Mouse (Mus musculus) spleen, embryonic (tissue): ENCODE data around the gene Ppfibp2.

Experiments
- CTCF ChIA-PET: fragments of 350-600 bp; sonication (Branson Sonifier 250); formaldehyde crosslinking; loops from one replicate; lab custom pipeline; 2022; lab: Charles Lee

The Ppfibp2 gene

DNA sequence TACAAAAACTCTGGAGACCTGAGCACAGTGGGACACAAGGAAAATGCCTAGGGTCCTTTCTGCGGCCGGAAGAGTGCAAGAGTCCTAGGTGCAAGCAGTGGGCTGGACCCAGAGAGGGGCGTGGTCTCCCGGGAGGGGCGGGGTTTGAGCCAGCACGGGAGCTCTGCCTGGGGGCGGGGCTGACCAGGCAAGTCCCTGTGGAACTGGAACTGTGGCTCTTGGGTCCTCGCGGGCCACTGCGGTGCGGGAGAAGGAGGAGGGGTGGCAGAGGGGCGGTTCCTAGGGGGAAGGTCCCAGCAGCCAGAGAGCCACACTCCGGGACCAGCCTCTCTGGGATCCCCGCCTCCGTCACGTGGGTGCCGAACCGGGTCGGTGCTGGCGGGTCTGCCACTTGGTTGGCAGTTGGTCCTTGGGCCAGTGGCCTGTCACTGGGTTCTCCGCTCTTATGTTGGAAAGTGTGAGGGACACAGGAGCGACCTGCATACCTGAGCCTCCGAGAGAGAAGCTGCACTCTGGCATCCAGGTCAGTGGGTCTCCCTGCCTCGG, at the start of gene Ppfibp2:
TSS of gene Ppfibp2 (plus strand) at position 351 of the 546 bp plus-strand sequence.
- CTCF ChIA-PET, result interaction anchor here (0.7 kb wide), 1 partner anchor 128 kb away, joined by 3 read pairs; no protein-coding TSS in a partner anchor

DNA sequence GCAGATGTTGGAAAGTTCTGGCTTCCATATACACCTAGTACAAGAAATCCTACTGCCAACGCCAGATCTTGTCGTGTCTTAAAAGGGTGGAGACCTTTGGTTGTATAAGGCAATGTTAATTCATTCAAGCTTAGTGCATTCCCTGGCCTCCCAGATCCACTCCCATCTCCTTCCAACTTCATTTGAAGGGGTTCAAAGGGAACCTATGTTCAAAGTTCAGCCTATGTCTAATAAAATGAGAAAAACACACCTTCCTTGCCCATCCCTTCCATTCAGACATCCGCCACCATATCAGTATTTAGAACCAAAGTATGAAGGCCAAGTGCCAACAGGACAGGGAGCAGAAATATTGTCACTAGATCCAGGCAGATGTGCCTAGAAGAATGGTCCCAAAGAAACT, 47.1 kb upstream of the Ppfibp2 start:
- CTCF ChIA-PET, result no interaction called here

DNA sequence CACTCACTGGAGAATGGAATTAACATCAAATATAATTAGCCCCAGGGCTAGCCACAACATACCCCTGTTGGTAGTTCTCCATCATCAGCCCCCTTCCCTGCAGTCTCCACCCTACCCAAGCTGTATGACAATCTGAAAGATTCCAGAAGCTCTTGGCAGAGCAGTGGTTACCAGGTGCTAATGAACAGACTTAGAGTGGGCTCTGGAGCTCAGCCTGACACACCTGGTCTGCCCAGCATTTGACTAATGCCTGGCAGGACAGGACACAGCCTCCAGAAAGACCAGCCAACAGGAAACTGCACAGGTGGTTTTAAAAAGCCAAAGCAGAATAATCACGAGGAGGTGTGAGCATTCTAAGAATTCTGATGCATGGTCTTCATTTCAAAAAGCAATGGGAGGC, 41.5 kb upstream of the Ppfibp2 start:
- CTCF ChIA-PET, result no interaction called here

DNA sequence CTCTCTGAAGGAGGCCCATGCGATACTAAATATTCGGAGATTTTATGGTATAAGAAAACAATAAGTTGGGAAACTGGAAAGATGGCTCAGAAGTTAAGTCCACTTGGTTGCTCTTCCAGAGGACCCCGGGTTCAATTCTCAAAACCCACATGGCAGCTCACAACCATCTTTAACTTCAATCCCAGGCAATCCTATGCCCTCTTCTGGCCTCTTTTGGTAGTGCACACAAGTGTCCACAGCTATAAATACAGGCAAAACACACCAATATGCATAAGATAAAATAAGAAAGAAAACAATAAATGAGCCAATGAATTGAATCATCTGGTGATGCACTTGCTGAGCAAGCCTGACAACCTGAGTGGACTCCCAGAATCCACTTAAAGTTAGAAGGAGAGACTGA, 39.1 kb upstream of the Ppfibp2 start:
- CTCF ChIA-PET, result no interaction called here

DNA sequence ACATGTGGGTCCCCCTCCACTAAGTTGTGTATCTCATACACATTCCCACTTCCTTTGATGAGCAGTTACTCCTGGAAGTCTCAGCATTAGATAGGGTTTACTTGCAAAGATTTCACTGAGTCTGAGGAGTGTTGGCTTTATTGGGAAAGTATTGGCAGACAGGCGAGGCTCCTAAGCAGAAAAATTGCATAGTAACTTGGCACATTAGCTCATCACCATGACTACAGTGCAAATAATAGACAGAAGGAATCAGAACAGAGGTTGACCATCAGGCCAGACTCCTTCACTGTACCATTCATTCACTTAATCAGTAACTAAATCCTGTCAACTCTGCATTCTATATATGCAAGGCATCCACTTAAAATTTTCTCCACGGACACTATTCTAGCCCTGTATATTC, 34.3 kb upstream of the Ppfibp2 start:
- CTCF ChIA-PET, result no interaction called here

DNA sequence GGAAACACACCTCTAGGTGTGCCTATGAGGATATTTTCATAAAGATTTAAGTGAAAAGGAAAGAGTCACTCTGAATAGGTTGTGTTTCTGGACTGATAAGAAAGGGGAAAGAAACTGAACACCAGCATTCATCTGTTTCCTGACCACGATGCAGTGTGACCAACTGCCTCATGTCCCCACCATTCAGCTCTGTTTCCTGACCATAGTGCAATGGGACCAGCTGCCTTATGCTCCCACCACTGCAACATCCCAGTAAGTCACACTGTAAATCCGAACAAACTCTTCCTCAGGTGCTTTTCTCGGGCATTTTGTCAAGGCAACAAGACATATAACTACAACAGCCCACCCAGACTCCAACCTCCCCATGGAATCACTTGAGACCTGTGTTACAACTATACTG, 33.4 kb upstream of the Ppfibp2 start:
- CTCF ChIA-PET, result no interaction called here

DNA sequence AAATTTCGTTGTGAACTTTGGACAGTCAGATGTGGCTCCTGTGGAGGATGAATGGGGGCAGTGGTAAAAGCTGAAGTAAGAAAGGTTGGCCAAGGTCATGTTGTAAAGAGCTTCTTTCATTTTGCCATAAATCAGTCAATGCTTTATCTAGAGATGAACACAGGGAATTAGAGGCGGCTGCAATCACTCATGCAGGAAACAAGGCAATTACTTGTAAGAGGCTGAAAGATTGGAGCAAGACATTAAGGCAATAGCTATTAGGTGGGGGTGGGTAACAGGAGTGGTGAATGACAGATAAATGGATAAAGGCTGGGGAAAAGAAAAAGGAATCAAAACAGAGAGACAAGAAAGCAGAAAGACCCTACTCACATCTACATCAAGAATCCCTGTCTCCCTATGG, 31.3 kb upstream of the Ppfibp2 start:
- CTCF ChIA-PET, result no interaction called here

DNA sequence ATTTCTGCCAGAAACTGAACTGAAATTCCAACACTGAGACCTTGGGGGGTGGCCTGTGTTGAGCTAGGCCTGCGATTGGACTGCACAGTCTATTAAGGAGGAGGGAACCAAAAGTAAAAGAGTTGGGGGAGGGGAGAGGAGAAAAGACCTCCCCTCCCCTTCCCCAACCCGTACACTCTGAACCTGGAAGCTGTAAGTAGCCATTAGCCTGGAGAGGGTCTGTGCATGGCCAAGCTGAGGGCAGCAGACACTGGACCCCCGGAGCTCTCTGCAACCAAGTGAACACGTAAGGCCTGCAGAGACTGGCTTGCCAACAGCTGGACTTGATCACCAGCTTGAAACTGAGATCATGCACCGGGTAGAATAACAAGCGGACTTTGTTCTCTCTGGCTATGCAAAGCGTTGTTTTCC, 27.7 kb upstream of the Ppfibp2 start, which contains the start of gene Olfml1:
TSS of gene Olfml1 (plus strand) at position 186 of the 411 bp plus-strand sequence.
- CTCF ChIA-PET, result no interaction called here

DNA sequence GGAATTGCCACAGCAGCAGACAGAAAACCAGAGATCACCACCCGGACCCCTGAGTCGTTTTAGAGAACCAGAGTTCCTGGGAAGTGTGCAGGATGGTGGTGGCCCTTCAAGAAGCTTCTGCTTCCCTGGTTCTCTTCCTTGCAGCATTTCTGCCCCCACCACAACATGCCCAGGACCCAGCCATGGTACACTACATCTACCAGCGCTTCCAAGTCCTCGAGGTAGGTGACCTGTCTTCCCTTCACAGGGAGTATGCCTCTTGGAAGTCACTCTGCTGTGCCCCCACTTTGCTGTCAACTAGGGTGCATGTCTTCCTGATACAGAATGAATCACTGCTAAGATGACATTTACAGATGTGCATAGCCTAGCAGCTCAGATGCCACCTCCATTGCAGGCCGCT, 27.3 kb upstream of the Ppfibp2 start:
- CTCF ChIA-PET, result no interaction called here

DNA sequence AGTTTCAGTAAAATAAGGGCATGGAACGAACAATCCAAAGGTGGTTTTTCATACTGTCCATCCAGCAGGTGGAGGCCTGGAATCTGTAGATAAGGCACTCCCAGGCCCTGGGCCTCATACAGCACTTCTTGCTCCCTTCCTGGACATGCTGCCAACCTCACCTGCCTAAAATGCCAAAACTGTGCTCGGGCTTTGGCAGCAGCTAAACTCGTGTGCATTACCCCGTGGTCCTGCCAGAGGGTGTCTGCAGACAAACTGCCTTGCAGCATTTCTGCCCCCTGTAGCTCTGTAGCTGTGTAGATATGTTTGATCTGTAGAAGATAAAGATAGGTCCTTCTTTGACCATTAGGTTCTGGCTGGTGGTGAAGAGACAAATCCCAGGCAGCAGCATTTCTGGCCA, 26.0 kb upstream of the Ppfibp2 start:
- CTCF ChIA-PET, result no interaction called here

DNA sequence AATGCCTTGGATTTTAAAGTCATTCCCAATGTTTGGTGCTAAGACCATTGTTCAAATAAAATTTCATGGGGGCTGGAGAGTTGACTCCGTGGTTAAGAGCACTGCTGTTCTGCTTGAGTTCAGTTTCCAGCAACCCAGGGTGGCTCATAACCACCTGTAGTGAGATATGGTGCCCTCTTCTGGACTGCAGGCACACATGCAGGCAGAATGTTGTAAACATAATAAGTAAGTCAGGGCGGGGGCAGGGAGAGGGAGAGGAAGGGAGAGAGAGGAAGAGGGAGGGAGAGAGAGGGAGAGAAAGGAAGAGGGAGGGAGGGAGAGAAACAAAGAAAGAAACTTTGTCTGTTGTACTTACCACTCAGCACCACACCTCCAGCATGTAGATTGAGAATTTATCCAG, 21.2 kb upstream of the Ppfibp2 start:
- CTCF ChIA-PET, result no interaction called here

DNA sequence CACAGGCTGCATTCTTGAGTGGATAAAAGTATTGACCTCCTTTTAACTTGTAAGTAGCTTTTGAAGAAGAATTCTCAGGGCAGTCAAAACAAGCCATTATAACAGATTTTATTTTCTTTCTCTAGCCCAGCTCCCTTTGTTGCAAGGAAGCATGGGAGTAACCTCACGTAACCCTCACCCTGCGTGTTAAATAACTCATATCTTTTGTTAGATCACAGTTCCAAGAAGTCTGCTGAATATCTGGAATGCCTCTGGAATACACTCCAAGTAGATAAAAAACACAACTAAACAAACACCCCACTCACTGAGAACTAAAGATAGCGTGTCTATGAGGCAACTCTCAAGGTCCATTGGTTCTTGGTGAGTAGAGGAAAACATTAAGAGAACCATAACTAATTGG, 20.7 kb upstream of the Ppfibp2 start:
- CTCF ChIA-PET, result no interaction called here

DNA sequence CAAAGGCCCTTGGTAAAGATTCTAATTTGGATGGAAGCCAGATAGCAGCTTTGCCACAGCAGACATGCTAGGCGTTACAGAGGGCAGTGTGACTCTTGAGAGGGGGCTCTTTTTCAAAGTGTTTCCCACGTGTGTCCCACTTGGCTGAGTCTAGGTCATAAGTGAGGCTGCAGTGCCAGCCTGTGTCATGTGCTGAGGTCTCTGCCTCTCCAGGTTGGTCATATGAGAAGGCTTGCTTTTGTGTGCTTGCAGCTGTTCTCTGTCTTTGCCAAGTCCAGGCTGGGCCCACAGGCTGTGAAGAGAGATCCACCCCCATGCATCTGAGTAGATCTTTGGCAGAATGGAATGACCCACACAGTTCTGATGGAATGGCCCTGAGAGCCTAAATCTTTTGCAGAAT, 2.4 kb upstream of the Ppfibp2 start:
- CTCF ChIA-PET, result no interaction called here

DNA sequence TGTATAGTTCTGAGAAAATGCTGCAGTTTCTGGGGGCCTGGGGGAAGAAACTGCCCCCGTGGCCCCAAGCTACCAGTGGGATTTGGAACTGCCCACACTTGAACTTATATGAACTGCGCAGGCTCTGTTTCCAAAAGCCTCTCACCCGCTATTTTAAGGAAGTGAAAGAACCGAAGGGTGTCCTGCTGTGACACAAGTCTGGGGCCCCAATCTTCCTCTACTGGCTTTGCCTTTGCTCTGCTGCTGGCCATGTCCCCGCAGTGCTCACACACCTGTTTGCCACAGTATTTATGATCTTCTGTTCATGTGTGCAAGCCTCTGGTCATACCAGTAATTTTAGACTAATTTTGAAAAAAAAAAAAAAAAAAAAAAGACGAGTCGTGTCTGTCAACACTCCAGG, 1.1 kb upstream of the Ppfibp2 start:
- CTCF ChIA-PET, result interaction anchor here (1.3 kb wide), 1 partner anchor 36 kb away, joined by 3 read pairs; no protein-coding TSS in a partner anchor

DNA sequence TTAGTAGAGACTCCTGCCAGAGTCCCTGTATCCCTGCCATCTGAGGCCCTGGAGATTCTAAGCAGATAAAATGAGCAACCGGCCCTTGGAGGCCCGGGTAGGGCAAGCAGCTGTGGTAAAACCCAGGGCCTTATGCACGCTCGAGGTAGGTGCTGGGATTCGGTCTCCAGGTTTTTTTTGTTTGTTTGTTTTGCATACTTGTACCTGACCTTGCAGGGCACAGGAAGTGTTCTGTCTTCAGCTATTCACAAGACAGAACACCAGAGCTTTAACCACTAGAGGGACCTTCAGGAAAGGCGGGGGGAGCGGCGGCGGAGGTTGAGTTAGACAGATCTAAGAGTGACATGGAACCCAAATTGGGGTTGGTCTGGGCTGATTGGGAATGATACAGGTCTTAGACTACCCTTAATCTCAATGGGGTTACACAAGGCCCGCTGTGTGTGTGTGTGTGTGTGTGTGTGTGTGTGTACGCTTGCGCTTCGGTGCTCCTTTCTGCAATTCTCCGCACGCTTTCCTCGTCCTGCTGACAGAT, 616 bp upstream of the Ppfibp2 start:
- CTCF ChIA-PET, result interaction anchor here (0.7 to 1.3 kb wide), 2 partner anchors 36 to 129 kb away, joined by 3 read pairs; no protein-coding TSS in a partner anchor

DNA sequence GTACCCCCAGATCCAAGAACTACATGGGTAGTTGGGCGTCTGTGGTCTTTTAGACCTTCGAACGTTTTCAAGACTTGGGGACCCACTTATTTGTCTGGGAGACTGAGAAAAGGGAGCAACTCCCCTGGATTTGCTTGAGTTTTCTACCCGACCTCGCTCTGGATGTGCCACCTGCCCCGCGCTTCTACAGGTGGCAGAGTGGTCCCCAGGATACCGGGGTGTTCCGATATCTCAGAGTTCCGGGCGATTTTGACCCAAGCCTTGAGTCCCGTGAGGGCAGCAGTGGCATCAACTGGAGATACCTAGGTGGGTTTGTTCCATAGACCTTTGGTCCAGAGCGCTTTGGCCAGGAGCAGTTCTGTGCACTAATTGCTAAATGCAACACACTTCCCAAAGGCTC, 419 bp downstream of the Ppfibp2 start:
- CTCF ChIA-PET, result no interaction called here

DNA sequence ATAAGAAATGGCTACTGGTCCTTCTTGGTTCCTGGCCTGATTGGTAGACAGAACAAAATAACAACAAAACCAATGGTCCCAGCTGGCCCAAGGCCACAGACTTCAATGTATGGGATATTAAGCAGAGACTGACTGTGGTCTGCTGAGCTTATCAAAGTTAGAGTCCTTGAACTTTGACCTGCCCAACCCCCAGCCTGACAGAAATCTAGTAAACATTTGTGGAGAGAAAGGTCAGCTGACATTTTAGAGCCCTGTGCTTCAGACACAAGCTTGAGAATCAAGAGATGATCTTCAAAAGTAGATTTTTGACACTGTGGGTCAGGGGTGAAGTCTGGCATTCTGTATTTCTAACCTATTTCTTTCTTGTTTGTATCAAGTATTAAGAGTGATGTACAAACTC, 1.7 kb downstream of the Ppfibp2 start:
- CTCF ChIA-PET, result no interaction called here

DNA sequence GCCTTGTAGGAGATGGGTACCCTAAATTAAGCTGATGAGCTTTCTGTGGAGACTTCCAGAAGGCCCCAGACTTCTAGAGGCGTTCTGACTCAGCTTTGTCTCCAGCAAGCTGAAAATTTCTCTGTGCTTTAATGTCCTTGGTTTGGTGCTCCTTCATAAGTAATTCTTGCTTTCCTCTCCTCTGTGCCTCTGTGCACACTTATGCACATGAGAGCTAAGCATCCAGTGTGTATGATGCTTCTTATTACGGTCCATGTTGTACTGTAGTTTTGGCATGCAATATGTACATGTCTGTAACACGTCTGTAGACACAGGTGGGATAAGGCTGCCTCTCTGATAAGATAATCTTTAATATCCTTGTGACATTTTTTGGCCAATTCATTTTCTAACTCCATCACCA, 2.9 kb downstream of the Ppfibp2 start:
- CTCF ChIA-PET, result no interaction called here

DNA sequence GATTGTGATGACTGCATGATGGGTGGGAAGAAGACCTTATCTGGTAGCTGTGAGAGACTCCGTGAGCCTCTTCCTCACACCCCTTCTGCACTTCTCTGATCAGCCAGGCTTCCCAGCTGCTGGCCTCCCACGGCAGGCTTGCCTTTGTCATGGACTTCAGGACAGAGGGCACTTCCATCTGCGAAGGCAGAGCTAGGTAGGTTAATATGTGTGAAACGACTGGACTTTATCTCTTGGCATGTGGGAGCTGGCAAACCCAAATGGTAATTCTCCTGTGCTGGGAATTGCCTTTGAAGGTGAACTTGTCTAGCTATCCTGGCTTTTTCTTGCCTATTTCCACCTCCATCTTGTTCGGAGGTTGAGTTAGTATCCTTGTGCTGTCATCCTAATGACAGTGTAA, 5.6 kb downstream of the Ppfibp2 start:
- CTCF ChIA-PET, result no interaction called here

DNA sequence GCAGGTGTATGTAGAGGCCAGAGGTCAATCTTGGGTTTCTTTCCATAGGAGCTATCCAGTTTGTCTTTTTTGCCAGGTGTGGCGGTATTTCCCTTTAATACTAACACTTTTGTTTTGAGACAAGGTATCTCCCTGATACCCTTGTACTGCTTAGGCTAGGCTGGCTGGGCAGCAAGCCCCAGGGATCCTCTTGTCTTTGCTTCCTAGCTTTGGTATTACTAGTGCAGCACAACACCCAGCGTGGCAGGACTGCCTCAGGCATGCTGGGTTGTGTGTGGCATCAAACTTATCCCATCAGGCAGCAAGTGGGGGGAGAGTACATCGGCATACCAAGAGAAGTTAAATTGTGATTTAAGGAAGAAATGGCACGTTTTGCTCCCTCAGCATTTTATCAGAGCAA, 7.5 kb downstream of the Ppfibp2 start:
- CTCF ChIA-PET, result no interaction called here

DNA sequence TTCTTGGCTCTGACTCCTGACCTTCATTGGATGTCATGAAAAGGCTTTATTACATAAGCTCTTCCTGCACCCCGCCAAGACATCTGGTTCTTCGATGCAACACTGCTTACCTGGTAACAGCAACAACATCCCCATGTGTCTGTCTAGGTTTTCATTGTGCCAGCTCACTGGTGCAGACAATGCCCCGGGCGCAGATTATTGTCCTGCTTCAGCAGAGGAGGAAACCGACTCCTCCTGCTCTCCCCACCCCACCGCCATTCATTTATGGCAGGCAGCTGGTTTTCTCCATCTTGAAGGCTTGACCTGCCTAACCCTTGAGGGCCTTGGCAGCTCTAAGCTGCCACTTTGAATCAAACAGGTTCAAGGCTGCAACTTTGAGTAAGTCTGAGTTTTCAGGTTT, 7.9 kb downstream of the Ppfibp2 start:
- CTCF ChIA-PET, result no interaction called here

DNA sequence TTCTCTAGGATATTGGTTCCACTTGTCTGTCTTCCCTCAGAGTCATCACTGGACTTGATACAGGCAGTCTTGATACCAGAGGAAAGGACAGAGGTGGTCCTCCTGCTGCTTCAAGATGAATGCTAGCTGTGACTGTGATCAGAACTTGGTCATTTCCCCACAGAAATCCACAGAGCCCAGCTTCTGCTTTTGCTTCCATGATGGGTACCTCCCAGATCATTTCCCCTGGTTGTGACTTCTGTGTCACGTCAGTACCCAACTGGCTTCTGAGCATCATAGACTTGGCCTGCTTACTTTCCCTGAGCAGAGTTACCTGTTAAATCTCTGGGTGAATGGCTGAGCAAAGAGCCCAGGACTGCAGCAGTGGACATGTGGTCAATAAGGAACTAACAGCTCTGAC, 12.8 kb downstream of the Ppfibp2 start:
- CTCF ChIA-PET, result no interaction called here

DNA sequence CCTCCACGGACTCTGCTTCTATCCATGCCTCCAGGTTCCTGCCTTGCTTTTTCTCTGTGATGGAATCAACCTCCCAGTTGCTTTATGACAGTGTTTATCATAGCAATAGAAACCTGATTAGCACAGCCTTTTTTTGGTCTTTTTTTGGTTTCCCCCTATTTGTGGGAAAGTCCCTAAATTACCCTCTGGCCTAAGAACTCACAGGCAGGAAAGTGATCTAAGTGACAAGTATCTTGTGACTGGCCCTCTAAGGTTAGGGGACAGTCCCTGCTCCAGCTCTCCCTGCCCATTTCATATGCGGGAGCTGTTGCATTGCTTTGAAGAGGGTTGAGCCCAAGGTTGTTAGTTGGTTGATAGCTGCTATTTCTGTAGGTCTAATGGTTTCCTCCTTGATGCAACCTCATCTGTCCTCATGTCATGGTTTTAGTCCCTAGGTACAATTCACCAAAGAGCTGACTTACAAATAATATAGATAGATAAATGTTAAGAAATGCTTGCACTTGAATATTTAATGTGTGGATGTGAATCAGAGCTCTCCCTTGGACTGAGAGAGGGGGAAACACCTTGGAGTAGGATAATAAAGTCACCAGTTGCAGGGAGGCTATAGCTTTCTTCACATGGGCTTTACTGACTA, 14.7 kb downstream of the Ppfibp2 start:
- CTCF ChIA-PET, result no interaction called here
